Mouse (Mus musculus): ENCODE measurements around the gene Pm20d1.
A peak's percentile ranks its signal among the peaks of the same experiment; 100 is the strongest.

The Pm20d1 gene

GRCm38 (mm10) chr1:131828297-131829126, 31.3 kb downstream of the Pm20d1 start:
- DNase-seq (ENCODE audit: extremely low spot score, low spot score), result no peak

GRCm38 (mm10) chr1:131829279-131829678, 32.1 kb downstream of the Pm20d1 start:
- no peak for DNase-seq (ENCODE audit: extremely low spot score, low spot score)

DNA sequence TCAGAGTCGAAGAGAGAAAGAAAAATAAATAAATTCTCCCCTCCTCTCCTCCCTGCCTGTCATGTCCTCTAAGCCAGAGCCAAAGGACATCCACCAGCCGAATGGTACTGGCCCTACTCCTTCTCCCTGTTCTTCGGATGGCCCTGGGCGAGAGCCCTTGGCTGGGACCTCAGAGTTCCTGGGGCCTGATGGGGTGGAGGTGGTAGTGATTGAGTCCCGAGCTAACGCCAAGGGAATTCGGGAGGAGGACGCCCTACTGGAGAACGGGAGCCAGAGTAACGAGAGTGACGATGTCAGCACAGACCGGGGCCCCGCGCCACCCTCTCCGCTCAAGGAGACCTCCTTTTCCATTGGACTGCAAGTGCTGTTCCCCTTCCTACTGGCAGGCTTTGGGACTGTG, 33.4 kb downstream of the Pm20d1 start:
- DNase-seq (ENCODE audit: extremely low spot score, low spot score), result no peak

DNA sequence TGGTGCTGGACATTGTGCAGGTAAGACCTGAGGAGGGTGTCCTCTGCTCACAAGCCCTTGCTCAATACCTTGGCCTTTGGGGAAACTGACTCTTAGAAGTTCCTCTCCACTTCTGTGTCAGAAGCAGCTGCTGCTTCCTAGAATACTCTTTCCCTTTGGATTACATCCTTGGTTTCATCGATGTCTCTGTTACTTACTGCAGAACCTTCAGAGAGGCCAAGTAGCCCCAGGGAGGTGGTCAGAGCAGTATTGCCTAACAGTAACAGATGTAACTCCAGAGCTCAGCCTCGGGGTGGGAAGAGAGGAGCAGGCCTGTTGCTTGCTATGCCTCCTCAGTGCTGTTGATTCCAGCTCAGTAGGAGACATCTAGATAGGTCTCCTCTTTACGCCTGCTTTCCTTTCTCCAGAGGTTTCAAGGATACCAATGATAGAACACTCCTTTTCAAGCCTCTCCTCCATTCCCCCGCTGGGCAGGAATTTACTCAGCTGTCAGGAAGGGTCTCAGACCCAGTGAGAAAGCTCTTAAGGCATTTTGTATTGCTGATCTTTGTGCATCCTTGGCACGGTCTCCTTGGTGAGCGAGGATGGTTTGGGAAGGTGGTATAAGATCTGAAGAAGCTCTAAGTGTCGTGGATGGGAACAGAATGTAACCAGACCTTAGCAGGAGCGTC, 33.9 kb downstream of the Pm20d1 start:
- no peak for DNase-seq (ENCODE audit: extremely low spot score, low spot score)

DNA sequence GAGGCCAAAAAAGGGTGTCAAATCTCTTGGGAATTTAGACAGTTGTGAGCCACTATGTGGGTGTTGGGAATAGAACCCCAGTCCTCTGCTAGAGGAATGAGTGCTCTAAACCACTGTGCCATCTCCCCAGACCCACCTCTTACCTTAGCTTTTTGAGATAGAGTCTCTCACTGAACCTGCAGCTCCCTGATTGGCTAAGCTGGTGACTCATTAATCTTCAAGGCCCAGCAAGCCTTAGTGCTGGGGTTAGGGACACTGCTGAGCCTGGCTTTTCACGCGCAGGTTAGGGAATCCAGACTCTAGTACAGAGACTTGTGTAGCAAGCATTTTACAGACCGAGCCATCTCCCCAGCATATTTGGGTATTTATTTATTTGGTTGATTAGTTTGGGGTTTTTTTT, 39.9 kb downstream of the Pm20d1 start:
- DNase-seq (ENCODE audit: extremely low spot score, low spot score), result no peak

GRCm38 (mm10) chr1:131838542-131838941, 41.4 kb downstream of the Pm20d1 start:
- no peak for DNase-seq (ENCODE audit: extremely low spot score, low spot score)

DNA sequence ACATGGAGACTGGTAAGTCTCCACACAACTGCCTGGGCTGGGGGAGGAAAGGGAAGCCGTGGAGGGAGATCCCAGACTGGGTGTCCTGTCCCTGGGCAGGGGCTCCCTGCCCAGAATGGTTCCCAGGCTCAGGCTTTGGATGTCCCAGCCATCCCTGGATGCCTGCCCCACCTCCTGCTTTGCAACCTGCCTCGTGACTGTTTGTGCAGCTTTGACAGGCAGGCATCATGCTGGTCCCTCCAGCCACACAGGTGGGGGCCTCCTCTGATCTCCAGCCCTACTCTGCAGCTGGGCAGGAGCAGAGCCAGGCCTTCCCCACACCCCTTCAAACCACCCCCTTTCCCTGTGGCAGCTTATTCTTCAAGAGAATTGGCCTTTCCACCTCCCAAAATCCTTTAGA, 42.1 kb downstream of the Pm20d1 start:
- DNase-seq (ENCODE audit: extremely low spot score, low spot score), result no peak

DNA sequence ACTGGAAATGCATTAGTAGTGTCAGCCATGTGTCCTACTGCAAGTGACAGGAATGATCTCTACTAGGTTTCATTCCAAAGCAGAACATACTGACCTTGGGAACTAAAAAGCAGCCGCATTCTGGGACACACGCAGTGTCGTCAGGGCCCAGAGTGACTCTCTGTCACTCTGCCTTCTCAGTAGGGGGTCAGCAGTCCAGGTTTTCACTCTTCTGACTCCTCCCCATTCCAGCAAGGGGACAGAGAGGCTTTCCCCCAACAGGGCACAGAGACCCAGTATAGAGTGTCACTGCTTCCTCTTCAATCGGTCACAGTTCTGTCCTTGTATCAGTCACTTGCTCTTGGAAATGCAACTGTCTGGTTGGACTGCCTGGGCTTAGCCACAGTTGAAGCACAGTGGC, 45.0 kb downstream of the Pm20d1 start:
- DNase-seq (ENCODE audit: extremely low spot score, low spot score), result no peak

- DNase-seq (ENCODE audit: extremely low spot score, low spot score), result no peak
These were observed 46.6 kb downstream of the Pm20d1 start for GRCm38 (mm10) chr1:131843758-131844157.

- DNase-seq (ENCODE audit: extremely low spot score, low spot score), result no peak
These were observed 47.7 kb downstream of the Pm20d1 start for GRCm38 (mm10) chr1:131844883-131845282.

DNA sequence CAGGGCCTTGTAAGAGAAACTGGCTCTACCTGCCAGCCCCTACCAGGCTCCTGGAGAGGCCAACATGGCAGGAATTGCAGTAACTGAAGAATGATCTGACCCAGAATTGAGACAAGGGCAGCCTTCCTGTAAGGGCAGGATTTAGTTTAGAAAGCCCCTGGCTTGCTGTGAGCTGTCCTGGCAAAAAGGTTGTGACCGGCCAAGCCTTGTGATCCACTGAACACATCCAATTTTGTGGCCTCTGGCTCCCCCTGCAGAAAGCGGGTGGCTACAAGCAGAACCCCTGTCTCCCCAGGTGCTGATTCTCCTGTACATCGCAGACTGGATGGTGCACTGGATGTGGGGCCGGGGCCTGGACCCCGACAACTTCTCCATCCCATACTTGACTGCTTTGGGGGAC, 49.1 kb downstream of the Pm20d1 start:
- DNase-seq (ENCODE audit: extremely low spot score, low spot score), result no peak

GRCm38 (mm10) chr1:131861811-131862210, 64.6 kb downstream of the Pm20d1 start:
- no peak for DNase-seq (ENCODE audit: extremely low spot score, low spot score)

- DNase-seq (ENCODE audit: extremely low spot score, low spot score), result no peak
These were observed 68.4 kb downstream of the Pm20d1 start for GRCm38 (mm10) chr1:131865596-131865995.

DNA sequence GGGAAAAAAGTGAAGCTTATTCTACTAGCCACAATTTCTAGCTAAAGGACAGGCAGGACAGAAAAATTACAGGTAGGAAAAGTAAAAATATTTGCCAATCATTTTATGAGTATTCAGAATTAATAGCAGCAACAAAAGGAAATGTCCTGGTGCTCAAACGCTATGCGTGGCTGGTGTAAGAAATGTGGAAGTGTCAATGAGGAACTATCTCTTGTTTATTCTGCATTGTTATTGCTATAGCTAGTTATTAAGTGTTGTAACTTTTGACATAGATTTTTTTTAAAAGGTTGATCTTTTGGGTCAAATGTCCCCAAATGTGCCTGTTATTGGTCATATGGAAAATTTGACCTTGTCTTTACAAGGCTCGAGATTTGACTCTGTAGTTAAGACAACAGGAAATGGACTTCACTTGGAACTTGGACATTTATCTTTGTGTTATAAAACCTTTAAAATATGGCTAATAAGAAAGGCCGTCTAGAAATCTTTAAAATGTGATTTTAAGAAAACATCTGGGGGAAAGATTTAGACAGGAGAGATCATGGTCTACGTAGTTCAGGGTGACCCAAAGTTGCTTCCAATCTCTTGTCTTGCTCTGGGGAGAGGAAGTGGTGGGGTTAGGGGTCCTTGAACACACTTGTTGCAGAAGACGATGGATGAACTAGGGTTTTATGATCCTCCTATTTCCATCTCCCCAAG, 69.3 kb downstream of the Pm20d1 start:
- no peak for DNase-seq (ENCODE audit: extremely low spot score, low spot score)

DNA sequence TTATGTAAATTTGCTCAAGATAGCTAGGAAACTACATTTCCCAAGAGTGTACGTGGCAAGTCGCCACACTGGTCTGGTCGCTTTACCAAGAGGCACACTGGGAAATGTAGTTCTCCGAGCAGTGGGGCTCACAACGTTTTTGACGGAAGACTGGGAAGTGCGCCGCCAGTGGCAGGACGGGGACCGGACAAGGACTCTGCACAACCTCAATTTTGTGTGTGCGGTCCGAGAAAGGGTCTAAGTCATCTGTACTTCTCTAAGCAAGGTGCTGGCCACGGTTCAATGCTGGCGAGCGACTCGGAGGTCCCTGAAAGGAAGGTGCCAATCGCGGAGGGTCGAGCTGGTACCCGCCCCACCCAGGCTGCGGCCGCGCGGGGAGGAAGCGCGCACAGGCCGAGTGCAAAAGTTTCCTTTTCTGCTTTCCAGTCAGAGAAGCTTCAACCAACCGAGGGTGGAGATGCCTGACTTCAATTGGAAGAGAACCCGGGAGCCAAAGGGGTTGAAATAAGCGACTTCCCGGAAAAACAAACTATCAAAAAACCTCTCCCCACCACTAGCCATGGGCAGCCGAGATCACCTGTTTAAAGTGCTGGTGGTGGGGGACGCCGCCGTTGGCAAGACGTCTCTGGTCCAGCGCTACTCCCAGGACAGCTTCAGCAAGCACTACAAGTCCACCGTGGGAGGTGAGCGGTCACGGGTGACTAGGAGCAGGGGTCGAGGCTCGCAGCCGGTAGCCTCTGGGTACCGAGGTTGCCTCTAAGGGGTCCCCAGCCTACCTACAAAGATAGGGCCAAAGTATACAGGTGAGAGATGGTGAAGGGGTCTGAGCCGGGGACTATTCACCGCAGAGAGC, 70.1 kb downstream of the Pm20d1 start, which contains the start of gene Rab29:
Gene Rab29, plus strand, starts transcription at position 132 of the 853 bp plus-strand sequence.
- DNase-seq (ENCODE audit: extremely low spot score, low spot score), result peak; percentile 89

GRCm38 (mm10) chr1:131867946-131868290, 70.7 kb downstream of the Pm20d1 start:
- DNase-seq (ENCODE audit: extremely low spot score, low spot score), result no peak

GRCm38 (mm10) chr1:131869561-131869960, 72.4 kb downstream of the Pm20d1 start:
- DNase-seq (ENCODE audit: extremely low spot score, low spot score), result no peak
